Mouse (Mus musculus): Measurements from ENCODE around the gene Tacr3. TPM values are rescaled to one million over a fixed set of nuclear protein-coding genes. Genes with fewer than 3 reads are reported as not detected.

The Tacr3 gene
- total RNA-seq (2021), result not detected
- long read RNA-seq, experiment 1, result 0 reads
- long read RNA-seq, experiment 2, result 0 reads

DNA sequence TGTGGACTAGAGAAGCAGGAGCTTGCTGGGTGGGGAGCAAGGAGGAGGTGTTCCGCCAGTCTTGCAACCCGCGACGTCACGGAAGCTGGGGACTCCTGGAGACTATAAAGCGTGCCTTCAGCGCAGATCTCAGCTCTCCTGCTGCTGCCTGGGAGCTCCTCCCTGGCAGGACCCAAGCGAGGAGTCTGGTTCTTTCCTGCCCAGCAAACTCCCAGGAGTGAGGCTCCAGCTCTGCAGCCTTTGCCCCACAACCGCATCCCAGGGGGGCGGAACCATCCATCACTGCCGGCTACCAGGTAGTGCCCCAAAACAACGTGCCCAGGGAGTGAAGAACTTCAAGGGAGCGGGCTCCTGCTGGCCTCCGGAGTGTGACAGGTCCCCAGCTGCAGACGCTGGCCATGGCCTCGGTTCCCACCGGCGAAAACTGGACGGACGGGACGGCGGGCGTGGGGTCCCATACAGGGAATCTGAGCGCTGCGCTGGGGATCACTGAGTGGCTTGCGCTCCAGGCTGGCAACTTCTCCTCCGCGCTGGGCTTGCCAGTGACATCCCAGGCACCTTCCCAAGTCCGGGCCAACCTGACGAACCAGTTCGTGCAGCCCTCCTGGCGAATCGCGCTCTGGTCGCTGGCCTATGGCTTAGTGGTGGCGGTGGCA, at the start of gene Tacr3:
Gene Tacr3, plus strand, starts transcription at position 133 of the 656 bp plus-strand sequence.
- intact Hi-C loops (cut with DNase I), result no loop called here
- no peak for DNase-seq

DNA sequence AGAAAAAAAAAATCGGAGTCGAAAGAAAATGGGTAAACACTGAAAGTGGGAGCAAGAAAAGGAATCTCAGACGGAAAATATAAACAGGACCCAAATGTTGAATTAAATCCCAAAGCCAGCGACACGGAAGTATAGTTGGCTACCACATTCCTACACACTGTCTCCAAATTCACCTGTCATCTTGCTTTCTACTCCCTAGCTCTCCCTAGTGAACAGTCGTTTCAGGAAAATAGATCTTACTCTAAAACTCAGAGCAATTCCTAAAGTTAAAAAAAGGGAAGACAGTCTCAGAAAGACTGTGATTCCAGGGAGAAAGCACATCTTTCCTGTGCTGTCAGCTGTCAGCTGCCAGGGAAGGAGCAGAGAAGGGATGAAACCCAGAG, 324 bp upstream of the Tacr3 start:
- intact Hi-C loops (cut with DNase I), result no loop called here
- DNase-seq, result no peak

- no peak for DNase-seq
- intact Hi-C loops (cut with DNase I), result no loop called here
Measured at GRCm38 (mm10) chr3:134829531-134829921, 719 bp downstream of the Tacr3 start.

- intact Hi-C loops (cut with DNase I), result no loop called here
- no peak for DNase-seq
Measured at GRCm38 (mm10) chr3:134851342-134851741, 22.5 kb downstream of the Tacr3 start.

- intact Hi-C loops (cut with DNase I), result no loop called here
- no peak for DNase-seq
Measured at GRCm38 (mm10) chr3:134877701-134878100, 48.9 kb downstream of the Tacr3 start.

DNA sequence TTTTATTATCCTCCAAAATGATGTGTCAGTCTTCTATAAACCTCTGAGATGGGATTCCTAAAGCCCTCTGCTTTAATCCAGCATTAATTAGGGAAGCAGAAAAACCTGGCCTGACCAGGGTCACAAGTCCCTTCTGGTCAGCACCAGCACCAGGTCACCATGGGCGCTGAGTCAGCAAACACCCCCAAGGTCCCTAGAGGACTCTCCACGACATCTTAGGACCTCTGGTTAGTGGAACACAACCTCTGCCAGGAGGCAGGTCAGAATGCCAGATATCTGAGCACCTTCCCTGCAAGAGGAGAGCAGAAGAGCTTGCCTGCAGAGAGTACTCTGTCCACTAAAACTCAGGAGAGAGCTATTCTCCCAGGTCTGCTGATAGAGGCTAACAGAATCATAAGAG, 67.0 kb downstream of the Tacr3 start:
- DNase-seq, result no peak
- intact Hi-C loops (cut with DNase I), result no loop called here

DNA sequence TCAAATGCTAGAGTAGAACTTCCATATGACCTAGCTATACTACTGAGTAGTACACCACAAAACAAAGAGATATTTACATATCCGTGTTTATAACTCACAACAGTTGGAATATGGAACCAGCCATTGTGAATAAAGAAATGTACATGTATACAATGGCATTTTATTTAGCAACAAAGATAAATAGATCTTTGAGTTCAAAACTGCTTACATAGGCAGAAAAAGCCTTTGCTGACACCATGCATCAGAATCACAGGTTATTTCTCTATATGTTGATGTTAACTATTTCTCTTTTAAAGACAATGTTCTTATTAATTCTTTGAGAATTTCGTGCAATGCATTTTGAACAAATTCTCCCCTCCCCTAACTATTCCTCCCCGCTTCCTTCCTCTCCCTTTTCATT, 80.1 kb downstream of the Tacr3 start:
- intact Hi-C loops (cut with DNase I), result no loop called here
- no peak for DNase-seq

- no peak for DNase-seq
- intact Hi-C loops (cut with DNase I), result no loop called here
Measured at GRCm38 (mm10) chr3:134934703-134935102, 105.9 kb downstream of the Tacr3 start.

DNA sequence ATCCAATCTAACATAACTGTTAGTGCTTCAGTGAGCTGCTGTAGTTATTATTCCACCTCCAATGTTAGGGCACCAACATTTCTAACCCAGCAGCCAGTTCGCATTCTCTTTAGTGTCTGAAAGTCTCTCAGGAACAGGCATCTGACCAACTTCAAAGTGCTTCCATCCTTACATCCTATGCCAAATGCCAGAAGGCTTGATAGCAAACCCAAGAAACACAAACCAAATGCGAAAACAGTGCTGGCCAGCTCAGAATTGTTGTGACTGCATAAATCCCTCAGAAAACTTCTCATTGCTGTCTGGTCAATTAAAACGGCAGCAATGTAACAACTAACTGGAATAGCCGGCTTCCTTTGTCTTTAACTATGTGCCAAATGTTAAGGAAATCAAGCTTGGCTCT, 106.7 kb downstream of the Tacr3 start:
- intact Hi-C loops (cut with DNase I), result no loop called here
- DNase-seq, result no peak

DNA sequence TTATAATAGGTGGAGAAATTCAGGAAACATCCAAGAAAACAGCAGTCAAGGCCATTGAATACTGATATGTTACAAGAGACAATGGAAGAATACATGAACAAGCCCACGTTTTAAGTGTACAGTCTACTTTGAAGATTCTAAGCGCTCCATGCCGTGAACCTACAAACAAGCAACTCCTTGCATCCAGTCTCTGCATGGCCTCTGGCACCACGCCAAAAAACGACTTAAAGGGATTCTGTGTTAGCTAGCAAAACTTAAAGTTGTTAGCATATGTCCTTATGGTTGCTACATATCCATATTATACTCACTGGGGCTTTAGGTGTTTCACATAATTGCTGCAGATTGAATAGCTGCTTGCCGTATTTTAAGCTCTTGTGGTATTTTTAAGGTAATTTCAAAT, 134.7 kb downstream of the Tacr3 start:
- intact Hi-C loops (cut with DNase I), result no loop called here

DNA sequence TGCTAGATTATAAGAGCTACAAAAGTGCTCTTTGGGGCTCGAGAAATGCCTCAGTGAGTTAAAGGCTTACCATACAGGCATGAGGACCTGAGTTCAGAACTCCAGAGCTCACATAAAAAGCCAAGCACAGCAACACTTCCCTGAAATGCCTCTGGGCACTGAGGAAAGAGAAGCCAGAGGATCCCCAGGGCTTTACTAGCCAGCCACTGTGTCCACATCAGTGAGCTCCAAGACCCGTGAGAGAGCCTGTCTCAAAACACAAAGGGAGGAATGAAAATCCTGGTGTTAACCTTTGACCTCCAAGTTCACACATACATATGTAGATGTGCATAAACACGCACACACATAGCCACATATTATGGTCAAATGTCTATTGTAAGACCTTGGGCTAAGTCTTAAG, 150.1 kb downstream of the Tacr3 start:
- intact Hi-C loops (cut with DNase I), result no loop called here
- DNase-seq, result no peak

More for the DNA sequence above, 134.7 kb downstream of the Tacr3 start:
- no peak for DNase-seq

DNA sequence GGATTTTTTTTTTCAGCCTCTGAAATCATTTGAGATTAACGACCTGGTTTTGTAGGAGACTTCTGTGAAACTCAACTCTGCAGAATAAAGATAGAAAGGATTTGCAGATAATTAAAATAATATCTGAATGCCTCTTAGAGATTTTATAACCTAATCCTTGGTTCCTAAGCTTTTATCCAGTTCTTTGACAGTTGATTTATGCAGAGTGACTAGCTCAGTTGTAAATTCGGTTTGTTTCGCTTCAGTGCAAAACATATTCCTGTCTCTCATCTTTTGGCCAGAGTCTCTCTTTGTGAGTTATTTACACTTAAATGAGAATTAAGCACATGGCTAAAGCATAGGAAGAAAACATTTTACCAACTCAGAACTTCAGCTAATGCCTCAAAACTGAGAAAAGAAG, 151.3 kb downstream of the Tacr3 start:
- DNase-seq, result no peak
- intact Hi-C loops (cut with DNase I), result no loop called here
